Mouse (Mus musculus) lung, postnatal 0 days (tissue): ENCODE results near the gene Rnf216.

Experiments
- CTCF ChIP-seq: IDR thresholded peaks from 2 replicates; pipeline ENCODE4 v1.5.1; 2016; ENCODE audit warnings: antibody characterized with exemption, mild to moderate bottlenecking
- EP300 ChIP-seq: IDR thresholded peaks from 2 replicates; pipeline ENCODE4 v1.6.1; 2016; ENCODE audit warnings: antibody characterized with exemption, mild to moderate bottlenecking, control low read depth

DNA sequence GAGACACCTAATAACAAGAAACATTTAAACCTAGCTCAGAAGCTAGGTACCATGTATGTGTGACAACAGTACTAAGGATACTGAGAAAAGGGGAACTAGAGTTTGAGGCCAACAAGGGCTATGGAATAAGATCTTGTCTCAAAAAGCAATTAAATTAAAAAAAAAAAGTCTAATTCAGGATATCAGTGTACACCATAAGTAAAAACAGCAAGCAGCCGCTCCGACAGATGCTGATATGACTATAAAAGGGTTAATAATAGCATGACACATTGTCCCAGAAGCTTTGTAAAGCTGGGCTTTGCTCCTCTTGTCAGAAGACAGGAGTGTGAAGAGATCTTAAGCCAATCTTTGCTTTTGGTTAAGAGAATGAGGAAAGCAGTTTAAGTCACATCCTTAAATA, 36.8 kb downstream of the Rnf216 start:
- TF ChIP-seq EP300 (no peak), CTCF (no peak)
